Comparison of ENCODE assay signal across 14 mouse cellular contexts in the genomic region with DNA sequence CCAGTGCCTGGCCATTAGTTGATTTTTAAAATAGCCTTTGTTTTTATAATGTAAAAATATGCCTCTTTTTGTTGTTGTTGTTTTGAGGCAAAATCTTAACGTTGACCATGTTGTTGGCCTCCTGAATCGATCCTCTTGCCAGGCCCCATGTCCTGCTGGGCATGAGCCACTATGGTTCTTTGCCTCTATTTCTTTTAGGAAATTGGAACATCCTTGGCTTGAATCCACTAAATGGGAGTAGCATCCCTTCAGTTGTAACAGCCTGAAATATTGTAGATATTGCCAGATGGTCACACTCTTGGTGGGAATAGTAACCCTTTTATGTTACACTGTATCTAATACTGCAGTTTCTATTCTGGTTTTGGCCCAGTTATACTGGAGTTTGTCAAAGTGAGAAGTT.
"Had no signal": no experiment of that assay in that cellular context is flagged by ENCODE, and none has a peak within 500 bp of the region (broad histone marks: within the 10 kb centered on the region; RNA-seq: fewer than 3 reads in every experiment).

No protein-coding gene starts in this region.

- H3K4me1 ChIP-seq: limb, embryonic 12.5 days; liver, embryonic 13.5 days; lung, embryonic 15.5 days; midbrain, embryonic 10.5 days; neural tube, embryonic 15.5 days had no signal

- H3K9ac ChIP-seq: limb, embryonic 12.5 days; liver, embryonic 13.5 days; liver, postnatal 0 days; lung, embryonic 15.5 days; neural tube, embryonic 15.5 days had no signal

- ATAC-seq: liver, postnatal 0 days had no signal

- H3K27ac ChIP-seq: layer of hippocampus, adult 2 months; limb, embryonic 12.5 days; liver, embryonic 13.5 days; lung, embryonic 15.5 days; midbrain, embryonic 10.5 days; neural tube, embryonic 15.5 days had no signal

- H3K4me2 ChIP-seq: limb, embryonic 12.5 days; liver, embryonic 13.5 days; lung, embryonic 15.5 days; neural tube, embryonic 15.5 days had no signal

- DNase-seq: kidney, postnatal 4 days; liver; liver, embryonic 13.5 days; liver, postnatal 0 days; midbrain, embryonic 14.5 days; right cerebral cortex, adult 18-20 months; right cerebral cortex, postnatal 25 days; thymus, postnatal 36 days had no signal

- H3K4me3 ChIP-seq: layer of hippocampus, adult 2 months; limb, embryonic 12.5 days; liver, embryonic 13.5 days; lung, embryonic 15.5 days; midbrain, embryonic 10.5 days; myocyte; neural tube, embryonic 15.5 days had no signal

- H3K27me3 ChIP-seq: limb, embryonic 12.5 days; liver, embryonic 13.5 days; lung, embryonic 15.5 days; neural tube, embryonic 15.5 days had no signal

- H3K9me3 ChIP-seq: limb, embryonic 12.5 days; liver, embryonic 13.5 days; lung, embryonic 15.5 days; midbrain, embryonic 10.5 days; neural tube, embryonic 15.5 days had no signal
